Mouse (Mus musculus): Measurements from ENCODE around the gene Majin. TPM values are rescaled to one million over a fixed set of nuclear protein-coding genes. Genes with fewer than 3 reads are reported as not detected.
A peak's percentile ranks its signal among the peaks of the same experiment; 100 is the strongest.

Majin gene
- total RNA-seq, 1 experiment from 2014 or later: not detected

- no peak for ATAC-seq (ENCODE audit: extremely low read depth, insufficient number of reproducible peaks, low FRiP score, poor library complexity, severe bottlenecking)
Observed at GRCm38 (mm10) chr19:6218606-6219005, 34.4 kb downstream of the Majin start.

GRCm38 (mm10) chr19:6226135-6226534, 41.9 kb downstream of the Majin start, which contains the start of gene Gpha2:
Gpha2 (plus strand) TSS chr19:6226380.
- ATAC-seq (ENCODE audit: extremely low read depth, insufficient number of reproducible peaks, low FRiP score, poor library complexity, severe bottlenecking): no peak

GRCm38 (mm10) chr19:6226763-6227162, 42.6 kb downstream of the Majin start:
- no peak for ATAC-seq (ENCODE audit: extremely low read depth, insufficient number of reproducible peaks, low FRiP score, poor library complexity, severe bottlenecking)

- ATAC-seq (ENCODE audit: extremely low read depth, insufficient number of reproducible peaks, low FRiP score, poor library complexity, severe bottlenecking): no peak
Observed at GRCm38 (mm10) chr19:6227864-6228263, 43.7 kb downstream of the Majin start.

DNA sequence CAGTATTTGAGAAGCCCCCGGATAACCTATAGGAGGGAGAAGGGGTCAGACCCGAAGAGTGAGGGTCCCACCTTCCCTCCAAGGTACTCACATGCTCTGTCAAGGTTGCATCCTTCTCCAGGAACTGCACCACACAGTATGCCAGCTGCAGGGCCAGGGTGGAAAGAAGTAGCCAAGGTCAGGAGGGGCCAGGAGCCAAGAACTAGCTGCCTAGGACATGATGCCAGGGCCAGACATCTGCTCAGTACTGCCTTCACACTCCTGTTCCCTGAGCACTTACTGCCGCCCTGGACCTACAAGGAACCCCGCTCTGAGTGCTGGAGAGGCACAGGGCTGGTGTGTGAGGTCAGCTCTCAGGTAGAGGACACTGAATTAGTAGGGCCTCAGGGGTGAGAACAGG, 46.2 kb downstream of the Majin start:
- no peak for ATAC-seq (ENCODE audit: extremely low read depth, insufficient number of reproducible peaks, low FRiP score, poor library complexity, severe bottlenecking)

- ATAC-seq (ENCODE audit: extremely low read depth, insufficient number of reproducible peaks, low FRiP score, poor library complexity, severe bottlenecking): no peak
Observed at GRCm38 (mm10) chr19:6231036-6231435, 46.8 kb downstream of the Majin start.

DNA sequence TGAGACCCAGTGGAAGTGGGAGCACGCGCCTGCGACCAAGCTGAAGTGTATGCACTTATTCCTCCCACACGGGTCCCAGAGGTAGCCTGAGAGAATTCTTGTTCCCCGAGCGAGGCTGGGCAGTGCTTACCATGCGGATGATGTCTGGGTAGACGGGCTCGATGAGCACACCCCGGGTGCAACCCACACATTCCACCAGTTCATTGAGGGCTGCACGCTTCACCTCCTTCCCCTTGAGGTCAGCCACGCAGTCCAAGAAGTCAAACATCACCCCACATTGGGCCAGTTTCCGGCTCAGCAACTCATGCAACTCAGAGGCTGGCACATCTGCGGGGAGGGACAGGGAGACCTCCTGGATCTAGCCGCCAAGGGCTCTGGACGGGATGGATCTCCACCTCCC, 49.5 kb downstream of the Majin start:
- ATAC-seq (ENCODE audit: extremely low read depth, insufficient number of reproducible peaks, low FRiP score, poor library complexity, severe bottlenecking): no peak

GRCm38 (mm10) chr19:6234337-6235083, 50.3 kb downstream of the Majin start:
- no peak for ATAC-seq (ENCODE audit: extremely low read depth, insufficient number of reproducible peaks, low FRiP score, poor library complexity, severe bottlenecking)

- peak; percentile 82 for ATAC-seq (ENCODE audit: extremely low read depth, insufficient number of reproducible peaks, low FRiP score, poor library complexity, severe bottlenecking)
Observed at GRCm38 (mm10) chr19:6235084-6236052, 51.2 kb downstream of the Majin start, which contains the start of gene Ppp2r5b. Ppp2r5b (minus strand) TSS chr19:6235872.

- ATAC-seq (ENCODE audit: extremely low read depth, insufficient number of reproducible peaks, low FRiP score, poor library complexity, severe bottlenecking): peak; percentile 80
Observed at GRCm38 (mm10) chr19:6236053-6236441, 51.9 kb downstream of the Majin start.

GRCm38 (mm10) chr19:6236842-6237241, 52.7 kb downstream of the Majin start:
- ATAC-seq (ENCODE audit: extremely low read depth, insufficient number of reproducible peaks, low FRiP score, poor library complexity, severe bottlenecking): no peak

GRCm38 (mm10) chr19:6238740-6239139, 54.6 kb downstream of the Majin start:
- ATAC-seq (ENCODE audit: extremely low read depth, insufficient number of reproducible peaks, low FRiP score, poor library complexity, severe bottlenecking): no peak

DNA sequence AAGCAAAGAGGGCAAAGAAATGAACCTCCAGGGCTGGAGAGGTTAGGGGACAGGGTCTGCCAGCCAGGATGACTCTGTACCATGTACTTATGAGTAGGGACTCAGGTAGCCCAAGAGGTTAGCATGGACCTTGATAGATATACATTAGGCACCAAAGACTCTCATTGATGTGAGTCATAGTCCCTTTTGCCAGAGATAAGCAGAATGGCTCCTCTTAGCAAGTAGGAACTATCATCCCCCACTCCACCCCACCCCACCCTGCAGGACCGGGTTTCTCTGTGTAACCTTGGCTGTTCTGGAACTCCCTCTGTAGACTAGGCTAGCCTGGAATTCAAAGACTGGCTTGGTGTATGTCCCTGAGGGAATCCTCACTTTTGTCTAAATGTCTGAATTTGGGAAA, 55.9 kb downstream of the Majin start:
- ATAC-seq (ENCODE audit: extremely low read depth, insufficient number of reproducible peaks, low FRiP score, poor library complexity, severe bottlenecking): no peak

- no peak for ATAC-seq (ENCODE audit: extremely low read depth, insufficient number of reproducible peaks, low FRiP score, poor library complexity, severe bottlenecking)
Observed at GRCm38 (mm10) chr19:6240725-6241124, 56.5 kb downstream of the Majin start.

DNA sequence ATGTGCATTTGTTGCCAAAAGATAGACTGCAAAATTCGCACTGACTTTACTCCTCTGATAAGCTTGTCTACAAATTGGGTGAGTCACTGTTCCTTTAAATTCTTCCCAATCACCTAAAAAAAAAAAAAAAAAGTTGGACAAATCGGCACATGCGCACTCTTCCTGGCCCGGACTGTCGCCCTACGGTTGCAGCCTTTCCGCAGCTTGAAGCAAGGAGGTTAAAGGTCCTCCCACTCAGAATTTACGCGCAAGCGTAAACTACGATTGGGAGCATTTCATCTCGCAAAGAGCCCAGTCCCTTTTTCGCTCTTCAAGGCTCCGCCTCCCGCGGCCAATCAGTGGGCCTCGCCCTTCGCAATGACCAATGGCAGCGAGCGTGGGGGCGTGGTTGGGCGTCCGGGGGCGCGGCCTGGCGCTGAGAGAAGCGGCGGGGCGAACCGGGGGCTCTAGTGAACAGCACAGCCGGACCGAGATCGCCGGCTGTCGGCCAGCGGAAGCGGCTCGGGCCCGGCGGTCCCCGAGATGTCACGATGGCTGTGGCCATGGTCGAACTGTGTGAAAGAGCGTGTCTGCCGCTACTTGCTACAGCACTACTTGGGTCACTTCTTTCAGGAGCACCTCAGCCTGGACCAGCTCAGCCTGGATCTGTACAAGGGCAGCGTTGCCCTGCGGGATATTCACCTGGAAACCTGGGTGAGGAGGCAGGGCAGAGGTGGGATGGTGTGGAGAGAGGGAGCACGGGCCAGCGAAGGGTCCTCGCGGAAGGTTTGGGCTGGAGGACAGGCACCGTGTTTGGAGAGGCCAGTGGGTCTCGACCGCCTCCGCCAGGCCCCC, 57.3 kb downstream of the Majin start, which contains the start of gene Atg2a:
Gene Atg2a, plus strand, starts transcription at position 395 of the 834 bp plus-strand sequence.
- ATAC-seq (ENCODE audit: extremely low read depth, insufficient number of reproducible peaks, low FRiP score, poor library complexity, severe bottlenecking): peak; percentile 87

DNA sequence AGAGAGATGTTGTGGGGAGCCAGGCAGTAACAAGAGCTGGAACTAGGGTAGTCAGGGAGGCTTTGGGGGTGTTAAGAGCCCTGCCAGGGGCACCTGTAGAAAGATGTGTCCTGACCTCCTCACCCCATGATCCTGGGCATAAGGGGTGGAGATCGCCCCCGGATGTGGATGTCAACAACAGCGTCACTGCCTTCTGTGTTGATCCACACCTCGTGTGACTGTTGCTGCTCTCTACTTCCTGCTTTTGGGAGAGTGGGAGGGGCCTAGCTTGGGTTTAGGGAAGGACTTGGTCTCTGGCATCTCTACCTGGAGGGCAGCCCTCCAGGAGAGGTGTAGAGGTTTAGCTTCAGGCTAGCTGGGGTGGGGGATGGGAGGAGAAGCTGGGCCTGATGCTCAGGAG, 58.1 kb downstream of the Majin start:
- peak; percentile 86 for ATAC-seq (ENCODE audit: extremely low read depth, insufficient number of reproducible peaks, low FRiP score, poor library complexity, severe bottlenecking)

GRCm38 (mm10) chr19:6243226-6243625, 59.0 kb downstream of the Majin start:
- ATAC-seq (ENCODE audit: extremely low read depth, insufficient number of reproducible peaks, low FRiP score, poor library complexity, severe bottlenecking): no peak

DNA sequence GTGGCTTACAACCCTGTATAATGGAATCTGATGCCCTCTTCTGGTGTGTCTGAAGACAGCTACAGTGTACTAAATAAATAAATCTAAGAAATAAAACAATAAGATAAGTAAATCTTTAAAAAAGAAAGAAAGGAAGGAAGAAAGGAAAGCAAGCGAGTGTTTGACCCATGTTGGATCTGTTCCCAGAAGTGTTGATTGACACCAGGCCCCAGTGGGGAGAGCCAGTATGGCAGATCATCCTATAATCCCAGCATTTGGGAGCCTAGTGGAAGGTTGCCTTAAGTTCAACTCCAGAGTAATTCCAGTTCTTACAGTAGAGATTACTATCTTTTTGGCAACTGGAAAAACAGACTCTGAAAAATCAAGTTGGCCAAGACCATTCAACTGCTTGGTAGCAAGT, 61.6 kb downstream of the Majin start:
- ATAC-seq (ENCODE audit: extremely low read depth, insufficient number of reproducible peaks, low FRiP score, poor library complexity, severe bottlenecking): no peak

Data from neutrophil, adult 5-6 weeks (primary cell).